Mouse (Mus musculus) lung, adult 18-20 months (tissue): ENCODE measurements around the gene Onecut3.

Experiments used
- DNase-seq, 2 experiments: peaks; one replicate each; pipeline ENCODE4 v3.0.0; 2022; ENCODE audit warnings: mixed read lengths in 2 of 2

Gene Onecut3

DNA sequence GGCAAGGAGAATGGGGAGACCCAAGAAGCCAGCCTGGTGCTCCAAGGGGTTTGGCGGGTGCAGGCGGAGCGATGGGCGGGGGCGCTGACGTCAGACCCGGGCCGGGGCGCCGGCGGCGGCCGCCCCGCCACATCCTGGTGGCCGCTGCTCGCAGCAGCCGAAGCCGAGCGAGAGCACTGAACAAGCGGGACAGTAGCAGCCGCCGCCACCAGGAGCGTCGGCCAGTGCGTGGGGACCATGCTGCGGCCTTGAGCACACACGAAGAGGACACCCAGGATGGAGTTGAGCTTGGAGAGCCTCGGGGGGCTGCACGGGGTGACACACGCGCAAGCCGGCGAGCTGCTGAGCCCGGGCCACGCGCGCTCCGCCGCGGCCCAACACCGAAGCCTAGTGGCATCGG lies at the start of gene Onecut3:
Gene Onecut3 (plus strand): TSS at position 104 of the 400 bp plus-strand sequence.
- peak; percentile 30 to 45 for DNase-seq

DNA sequence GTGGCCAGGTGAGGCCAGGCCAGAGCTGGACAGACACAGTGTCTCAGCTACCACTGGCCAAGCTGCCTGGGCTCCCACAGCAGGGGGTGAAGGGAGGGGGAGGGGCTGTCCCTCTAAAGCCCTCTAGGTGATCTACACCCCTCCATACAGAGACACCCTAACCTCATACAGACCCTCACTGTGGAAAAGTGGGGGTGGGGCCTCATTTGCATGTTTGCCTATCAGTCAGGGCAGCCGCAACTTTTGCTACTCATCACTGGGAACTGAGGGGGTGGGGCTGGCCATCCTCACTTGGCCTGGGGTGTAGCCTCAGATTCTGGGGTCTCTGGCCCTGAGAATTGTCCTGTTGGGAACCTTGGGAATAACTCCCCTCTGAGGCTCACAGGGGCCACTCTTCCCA lies 49.6 kb upstream of the Onecut3 start:
- no peak for DNase-seq

DNA sequence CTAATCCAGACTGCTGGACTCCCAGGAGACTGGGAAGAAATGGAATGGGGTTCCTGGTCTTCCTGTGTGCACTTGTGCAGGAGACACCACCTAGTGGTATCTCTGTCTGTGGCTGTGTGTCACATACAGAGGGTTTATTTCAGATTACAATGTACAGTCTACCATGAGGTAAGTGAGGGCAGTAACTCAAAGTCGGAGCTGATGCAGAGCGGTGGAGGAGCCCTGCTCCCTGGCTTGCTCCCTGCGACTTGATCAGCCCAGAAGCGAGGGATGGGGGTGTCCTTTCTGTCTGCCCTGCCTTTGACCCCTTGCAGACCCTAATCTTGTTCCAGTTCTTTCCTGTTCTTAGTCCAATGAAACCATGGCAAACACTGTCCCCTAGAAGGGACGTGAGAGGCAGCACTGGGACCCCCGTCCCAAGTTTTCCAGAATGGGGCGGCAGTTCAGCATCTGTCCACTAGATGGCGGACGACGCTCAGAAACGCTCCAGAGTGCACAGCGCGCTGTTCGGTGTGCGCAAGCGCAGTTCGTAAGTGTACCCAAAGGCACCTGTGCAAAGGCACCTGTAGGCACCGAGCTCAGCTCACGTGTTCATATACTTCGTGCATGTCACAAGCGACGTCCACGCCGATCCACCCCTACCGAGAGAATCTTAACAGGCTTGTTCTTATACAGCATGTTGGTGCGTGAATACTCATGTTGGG lies 48.6 kb upstream of the Onecut3 start:
- DNase-seq: peak; percentile 78 to 86

DNA sequence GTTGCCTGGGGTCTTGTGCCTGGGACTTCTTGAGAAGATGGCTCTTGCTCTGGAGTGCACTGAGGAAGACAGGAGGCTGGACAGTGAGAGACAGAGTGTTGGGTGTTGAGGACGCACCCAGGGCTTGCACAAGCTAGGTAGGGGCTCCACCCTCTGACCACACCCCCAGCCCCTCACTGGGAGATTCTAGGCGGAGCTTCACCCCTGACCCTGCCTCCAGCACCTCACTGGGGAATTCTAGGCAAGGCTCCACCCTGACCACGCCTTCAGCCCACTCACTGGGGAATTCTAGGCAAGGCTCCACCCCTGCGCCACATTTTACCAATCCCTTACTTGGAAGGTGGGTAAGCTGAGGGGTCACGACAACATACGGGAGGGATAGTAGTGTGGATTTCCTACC lies 44.0 kb upstream of the Onecut3 start:
- no peak for DNase-seq

DNA sequence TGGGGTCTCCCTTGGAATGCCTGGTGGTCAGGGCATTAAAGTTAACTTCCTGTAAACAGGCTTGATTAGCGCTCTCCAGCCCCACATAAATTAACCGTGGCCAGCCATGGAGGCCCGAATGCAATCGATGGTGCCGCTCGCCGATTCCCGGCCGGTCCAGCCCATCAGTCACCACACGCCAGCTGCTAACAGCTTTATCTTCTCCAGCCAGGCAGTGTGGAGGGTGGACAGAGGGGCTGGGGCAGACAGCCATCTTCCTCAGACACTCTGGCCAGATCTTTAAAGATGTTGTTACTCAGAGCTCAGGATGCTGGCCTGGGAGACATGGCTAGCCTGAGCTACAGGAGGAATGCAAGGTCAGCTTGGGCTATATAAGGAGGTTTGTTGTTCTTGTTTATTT lies 41.0 kb upstream of the Onecut3 start:
- no peak for DNase-seq

DNA sequence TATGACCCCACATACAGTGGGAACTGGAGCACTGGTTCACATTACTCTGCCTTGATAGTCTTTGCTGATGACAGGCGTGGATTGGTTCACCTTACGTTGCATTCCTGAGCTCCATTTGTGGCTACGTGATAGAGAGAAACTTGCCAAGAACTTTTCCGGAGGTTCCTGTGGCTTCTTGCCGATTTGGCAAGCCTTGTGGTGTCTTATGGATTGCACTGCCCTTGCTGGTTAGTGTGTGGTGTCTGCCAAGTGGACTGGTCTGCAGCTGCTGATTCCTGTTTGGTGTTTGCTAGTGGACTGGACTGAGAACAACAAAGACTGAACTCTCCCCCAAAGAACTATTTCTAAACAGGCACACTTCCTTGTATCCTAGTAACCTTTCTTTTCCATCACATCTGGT lies 39.9 kb upstream of the Onecut3 start:
- no peak for DNase-seq

DNA sequence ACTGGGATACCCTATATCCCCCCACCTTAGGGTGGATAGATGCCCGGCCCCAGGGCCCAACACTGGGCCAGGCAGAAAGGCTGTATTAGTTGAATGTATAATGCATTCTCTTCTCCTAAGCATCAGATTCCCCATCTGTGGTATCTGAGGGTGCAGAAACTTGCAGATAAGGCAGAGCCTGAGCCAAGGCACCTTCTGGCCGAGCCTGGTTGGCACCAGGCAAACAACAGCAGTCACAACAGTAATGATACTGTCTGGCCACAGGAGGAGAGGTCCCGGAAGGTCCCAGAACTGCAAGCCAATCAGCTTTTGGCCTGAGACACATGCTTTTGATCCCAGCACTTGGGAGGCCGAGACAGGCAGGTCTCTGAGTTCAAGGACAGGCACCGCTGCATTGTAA lies 38.9 kb upstream of the Onecut3 start:
- DNase-seq: no peak

DNA sequence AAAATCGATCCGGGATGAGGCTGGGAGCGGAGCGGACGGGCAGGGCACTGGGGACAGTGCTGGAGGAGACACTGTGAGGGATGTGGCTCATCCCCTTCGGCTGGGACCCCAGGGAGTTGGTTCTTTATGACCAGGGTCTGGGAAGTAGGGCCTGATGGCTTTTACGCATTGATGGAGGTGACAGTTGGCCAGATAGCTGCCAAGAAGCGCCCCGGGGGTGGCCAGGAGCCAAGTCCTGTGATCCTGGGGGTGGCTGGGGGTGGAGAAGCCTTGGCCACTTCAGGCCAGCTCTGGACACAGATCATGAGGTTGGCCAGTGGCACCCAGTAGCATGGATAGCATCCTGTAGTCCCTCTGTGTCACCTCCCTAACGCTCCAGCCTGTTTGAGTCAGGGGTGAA lies 35.4 kb upstream of the Onecut3 start:
- DNase-seq: no peak

DNA sequence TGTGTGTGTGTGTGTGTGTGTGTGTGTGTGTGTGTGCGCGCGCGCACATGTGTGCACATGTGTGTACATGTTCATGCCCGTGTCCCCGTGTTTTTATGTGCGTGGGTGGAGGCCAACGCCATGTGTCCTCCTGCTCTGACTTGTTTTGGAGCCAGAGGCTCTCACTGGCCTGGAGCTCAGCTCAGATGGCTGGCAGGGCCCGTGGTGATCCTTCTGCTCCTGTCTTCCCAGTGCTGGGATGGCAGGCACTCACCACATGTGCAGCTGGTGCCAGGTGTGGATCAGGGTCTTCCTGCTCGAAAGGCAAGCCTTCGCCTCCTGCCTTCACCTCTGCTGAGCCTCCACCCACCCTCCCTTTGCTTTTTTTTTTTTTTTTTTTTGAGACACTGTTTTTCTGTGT lies 35.0 kb upstream of the Onecut3 start:
- no peak for DNase-seq

DNA sequence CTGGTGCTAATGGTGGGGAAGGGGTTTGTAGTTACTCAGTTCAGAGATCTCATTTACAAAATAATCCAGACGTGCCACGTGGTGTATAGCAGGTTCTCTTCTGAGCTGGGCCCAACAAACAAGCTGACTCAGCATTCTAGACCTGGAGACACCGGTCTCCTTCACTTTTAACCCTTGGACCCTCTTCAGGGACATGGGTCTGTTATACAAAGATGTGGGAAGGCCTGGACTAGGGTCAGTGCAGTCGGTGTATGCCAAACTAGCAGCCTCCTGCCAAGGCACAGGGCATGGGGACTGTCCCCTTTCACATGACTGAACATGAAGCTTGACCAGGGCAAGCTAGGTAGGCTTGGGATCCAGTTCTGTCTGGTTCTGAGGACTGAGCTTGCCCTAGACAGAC lies 34.3 kb upstream of the Onecut3 start:
- no peak for DNase-seq

DNA sequence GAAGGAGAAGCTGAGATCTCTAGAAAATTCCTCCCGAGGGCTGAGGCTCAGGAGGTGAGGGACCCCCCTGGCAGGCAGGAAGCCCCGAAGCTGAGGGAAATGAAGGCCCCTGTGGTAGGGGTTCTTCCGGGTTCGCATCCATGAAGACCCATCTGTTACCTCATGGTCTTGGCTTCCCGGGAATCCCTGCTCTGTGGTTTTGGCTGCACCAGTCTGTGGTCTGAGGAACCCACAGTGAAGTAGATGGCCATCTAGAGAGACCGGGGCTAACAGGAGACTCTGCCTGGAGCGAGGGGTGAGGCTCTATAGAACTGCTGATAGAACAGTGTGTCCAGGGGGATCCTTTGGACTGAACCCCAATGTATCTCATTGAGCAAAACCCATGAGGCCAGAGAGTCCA lies 33.3 kb upstream of the Onecut3 start:
- DNase-seq: no peak

DNA sequence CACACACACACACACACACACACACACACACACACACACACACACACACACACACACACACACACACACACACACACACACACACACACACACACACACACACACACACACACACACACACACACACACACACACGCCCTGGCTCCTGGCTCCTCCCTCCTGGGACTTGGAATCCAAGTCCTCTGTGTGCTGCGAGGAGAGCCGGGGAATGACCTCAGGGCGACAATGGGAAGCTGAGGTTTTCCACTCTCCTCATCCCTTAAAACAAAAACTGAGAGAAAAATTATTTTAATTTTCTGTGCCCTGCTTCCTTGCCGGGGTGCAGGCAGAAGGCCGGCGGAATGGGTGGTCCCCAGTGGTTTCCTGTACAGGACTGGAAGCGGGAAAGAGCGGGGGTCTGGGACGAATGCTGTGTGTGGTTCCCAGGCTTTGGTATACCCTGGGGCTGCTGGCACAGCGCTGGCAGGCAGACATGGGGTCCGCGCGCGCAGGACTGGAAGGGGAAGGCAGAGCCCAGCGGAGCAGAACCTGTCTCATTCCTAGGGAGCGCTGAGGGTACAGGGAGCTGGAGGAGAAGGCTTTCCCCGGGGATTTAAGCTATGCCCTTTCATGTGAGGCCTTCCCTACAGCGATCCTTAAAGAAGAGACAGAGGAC lies 30.1 kb upstream of the Onecut3 start:
- DNase-seq: peak in 1 of 2 experiments; percentile 20

DNA sequence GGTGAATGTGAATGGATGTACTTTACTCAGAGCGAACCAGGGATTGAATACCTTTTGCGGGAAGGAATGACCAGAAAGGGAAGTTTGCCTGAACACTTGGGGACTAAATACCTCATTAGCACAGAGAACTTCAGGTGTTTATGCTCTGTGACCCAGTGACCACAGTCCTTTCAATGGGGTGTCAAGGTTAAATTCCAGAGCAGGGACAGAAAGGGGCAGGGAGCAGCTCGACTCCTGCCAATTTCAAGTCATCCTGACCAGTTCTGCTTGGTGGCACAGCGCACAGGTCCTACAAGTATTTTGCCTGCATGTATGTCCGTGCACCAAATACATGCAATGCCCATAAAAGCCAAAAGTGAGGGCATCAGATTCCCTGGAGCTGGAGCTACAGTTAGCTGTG lies 29.6 kb upstream of the Onecut3 start:
- no peak for DNase-seq

DNA sequence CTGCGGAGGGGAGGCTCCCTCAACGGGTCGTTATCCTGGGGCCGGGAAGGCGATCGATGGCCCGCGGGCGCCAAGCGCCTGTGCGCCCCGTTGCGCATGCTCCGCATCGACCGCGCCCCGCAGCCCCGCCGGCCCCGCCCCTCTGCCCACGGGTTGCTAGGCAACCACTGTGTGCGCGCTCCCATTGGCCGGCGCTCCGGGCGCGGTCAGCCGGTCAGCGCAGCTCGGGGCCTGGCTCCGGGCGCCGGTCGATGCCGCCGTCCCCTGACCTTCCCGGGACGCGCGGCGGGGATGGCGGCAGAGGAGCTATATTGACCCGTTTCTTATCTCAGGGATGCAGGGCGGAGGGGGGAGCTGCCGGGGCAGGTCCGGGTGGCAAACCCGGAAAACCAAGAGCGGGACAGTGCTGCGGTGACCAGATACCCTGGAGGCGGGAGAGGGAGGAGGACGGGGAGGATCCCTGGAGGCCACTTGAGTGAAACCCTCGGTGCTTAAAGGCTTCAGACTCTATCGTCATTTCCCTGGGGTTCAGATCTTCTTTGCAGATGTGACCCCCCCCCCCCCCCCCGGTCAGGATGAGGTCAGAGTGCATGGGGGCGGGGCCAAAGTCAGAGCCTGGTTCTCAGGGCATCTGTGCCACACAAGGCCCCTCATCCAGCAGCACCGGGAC lies 19.2 kb upstream of the Onecut3 start:
- DNase-seq: peak; percentile 80 to 87

DNA sequence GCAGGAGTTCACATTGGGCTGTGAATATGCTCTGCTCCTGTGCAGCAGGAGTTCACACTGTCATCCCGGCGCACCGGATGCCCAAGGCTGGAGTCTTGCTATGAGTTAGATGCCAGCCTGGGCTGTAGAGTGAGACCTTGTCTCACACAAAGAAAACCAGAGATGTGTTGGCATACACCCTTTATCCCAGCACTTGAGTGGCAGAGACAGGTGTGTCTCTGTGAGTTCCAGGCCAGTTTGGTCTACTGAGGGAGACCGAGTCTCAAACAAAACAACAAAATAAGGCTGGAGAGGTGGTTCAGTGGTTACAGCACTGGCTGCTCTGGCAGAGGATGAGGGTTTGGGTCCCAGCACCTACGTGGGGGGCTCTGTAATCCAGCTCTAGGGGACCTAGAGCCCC lies 16.1 kb upstream of the Onecut3 start:
- DNase-seq: no peak

DNA sequence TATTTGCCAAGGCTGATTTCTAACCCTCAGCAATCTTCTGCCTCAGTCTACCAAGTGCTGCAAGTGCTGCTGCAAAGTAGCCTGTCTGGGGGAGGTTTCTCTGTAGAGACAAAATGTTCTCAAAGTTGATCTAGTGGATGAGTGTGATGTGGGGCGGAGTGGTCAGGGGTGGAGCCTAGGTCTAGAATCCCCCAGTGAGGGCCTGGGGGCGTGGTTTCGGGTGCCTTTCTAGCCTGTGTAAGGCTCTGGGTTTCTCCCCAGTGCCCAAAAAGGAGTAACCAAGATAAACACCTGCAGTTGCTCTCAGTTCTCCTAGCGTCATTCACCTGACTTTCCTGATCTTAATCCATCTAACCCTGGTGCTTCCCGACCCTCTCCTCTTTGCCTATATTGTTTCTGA lies 13.6 kb upstream of the Onecut3 start:
- no peak for DNase-seq

DNA sequence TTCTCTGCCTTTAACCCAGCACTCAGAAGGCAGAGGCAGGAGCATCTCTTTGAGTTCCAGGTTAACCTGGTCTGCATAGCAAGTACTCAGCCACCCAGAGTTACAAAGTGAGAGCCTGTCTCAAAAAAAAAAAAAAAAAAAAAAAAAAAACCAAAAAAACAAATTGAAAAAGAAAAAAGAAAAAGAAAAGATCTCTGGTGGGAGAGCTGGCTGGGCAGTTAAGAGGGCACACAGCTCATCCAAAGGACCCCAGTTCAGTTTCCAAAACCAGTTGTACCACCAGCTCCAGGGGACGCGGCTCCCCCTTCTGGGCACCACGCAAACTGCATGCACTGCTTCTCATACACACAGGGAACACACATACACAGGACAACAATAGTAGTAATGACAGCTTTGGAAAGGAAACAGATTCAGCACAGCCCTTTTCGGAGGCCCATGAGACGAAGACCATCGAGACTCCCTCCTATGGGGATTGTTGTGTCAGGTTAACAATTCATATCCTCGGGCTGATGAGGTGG lies 7.7 kb upstream of the Onecut3 start:
- DNase-seq: no peak

DNA sequence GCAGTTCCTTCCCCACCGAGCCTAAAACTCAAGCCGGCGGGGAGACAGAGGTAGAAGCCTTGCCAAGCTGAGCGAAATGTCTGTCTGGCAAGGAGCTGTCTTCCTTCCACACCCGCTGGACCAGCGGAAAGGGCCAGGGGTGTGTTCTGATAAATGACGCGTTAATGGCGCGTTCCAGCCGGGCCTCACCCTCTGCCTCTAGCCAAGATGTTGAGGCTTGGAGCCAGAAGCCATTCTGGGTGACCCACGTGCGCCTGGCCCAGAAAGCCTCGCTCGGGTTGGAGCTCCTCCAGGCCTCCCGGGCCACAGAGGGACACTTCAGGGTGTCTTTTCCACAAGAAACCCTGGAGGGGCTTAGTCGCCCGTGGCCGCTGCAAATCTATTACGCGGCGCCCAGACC lies 4.6 kb upstream of the Onecut3 start:
- peak; percentile 75 to 82 for DNase-seq

DNA sequence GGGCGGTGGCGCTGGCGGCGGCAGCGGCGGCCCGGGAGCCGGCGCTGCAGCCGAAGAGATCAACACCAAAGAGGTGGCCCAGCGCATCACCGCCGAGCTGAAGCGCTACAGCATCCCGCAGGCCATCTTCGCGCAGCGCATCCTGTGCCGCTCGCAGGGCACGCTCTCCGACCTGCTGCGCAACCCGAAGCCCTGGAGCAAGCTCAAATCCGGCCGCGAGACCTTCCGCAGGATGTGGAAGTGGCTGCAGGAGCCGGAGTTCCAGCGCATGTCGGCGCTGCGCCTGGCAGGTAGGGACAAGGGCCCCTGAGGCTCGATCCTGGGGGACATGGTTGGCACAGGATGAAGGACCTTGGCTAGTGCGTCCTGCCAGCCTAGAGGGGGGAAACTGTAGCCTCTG lies 1.3 kb downstream of the Onecut3 start:
- DNase-seq: no peak

DNA sequence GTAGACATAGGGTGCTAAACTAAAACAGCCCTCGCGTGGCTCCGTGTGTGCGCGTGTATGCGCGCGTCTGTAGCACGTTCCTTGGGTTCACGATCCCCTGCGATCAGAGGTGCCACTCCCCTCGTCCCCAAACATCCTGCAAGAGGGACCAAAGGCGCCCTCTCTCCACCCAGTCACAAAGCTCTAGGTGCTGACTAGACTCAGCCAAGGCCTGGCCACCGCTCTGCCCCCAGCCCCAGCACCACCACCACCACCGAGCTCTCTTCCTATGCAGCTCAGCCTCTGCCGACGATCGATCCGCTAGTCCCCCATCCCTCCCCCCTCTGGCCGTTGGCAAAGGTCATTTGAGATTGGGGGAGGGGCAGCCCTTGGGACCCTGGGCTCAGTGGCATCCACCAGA lies 1.8 kb downstream of the Onecut3 start:
- DNase-seq: no peak

DNA sequence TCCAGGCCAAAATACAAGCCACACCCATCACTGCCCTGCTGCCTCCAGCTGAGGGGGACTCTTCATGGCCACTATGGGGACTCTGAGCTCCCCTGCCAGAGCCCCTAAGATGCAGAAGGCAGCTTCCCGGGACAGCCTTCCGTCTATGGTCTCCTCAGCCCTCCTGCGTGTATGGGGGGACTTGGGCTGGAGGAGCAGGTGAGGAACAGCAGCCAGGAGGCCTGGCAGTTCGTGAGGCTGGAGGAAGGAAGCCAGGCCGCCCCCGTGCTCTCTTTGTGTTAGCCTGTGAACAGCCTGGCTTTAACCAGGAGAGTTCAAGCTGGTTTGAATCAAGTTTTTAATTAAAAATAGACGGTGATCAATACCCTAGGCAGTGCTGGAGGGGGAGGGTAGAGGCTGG lies 7.7 kb downstream of the Onecut3 start:
- DNase-seq: no peak

DNA sequence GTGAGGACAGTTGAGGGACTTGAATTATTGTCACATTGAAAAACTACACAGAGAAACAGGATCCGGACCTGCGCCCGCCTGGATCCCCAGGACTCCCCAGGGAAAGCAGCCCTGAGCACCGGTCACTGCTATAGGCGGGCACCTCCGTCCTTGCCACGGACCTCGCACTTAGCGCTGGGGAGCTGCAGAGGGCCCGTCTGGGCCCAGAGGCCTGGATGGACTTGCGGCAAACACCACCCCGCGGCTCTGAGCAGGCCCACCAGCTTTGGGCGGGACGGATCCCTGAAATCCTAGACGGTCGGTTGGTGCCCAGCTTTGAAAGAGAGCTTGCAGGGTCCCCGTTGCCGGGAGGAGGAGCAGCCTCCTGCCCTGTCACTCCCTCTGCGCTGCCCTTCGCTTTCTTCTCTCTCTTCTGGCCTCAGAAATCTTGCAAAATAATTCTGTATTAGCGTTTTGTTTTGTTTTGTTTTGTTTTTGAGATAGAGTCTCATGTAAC lies 8.2 kb downstream of the Onecut3 start:
- no peak for DNase-seq

DNA sequence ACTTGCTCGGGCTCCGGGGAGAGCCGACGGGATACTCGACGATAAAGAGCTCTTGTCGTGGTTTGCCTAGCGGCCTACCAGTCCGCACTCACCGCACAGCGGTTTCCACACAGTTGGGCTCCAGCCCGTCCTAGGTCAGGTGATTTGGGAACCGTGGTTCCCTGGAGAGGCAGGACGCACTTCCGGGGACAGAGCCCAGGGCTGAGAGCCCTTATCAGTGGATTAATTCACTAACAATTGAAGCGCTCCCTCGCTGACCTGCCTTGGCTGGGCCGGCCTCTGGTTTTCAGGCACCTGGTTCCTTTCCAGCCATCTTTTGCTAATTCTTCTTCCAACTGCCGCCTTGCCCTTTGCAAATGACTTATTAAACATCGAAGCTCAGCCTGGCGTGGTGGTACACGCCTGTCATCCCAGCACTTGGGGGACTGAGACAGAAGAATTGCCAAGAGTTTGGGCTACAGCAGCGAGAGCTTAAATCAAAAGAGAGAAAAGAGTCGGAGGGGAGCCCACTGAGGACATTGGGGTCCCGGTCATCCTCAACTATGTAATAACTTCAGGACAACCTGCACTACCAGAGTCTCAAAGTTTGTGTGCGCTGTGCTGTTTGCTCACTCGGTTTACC lies 9.1 kb downstream of the Onecut3 start:
- peak; percentile 85 to 89 for DNase-seq
